Mouse (Mus musculus) neutrophil, adult 5-6 weeks (primary cell): ENCODE results near the gene Mcpt1. TPM values are rescaled to one million over a fixed set of nuclear protein-coding genes. Genes with fewer than 3 reads are reported as not detected.
"Not testable (repeated sequence)": the region's sequence is repeated elsewhere in the genome, so short reads cannot be mapped to it uniquely, and the experiment has no call there.

Source experiments
- ATAC-seq: fragments of 151-379, 151-347 bp; 2 replicates; pipeline ENCODE4 v1.8.0; 2017; ENCODE audit warnings: mild to moderate bottlenecking, moderate TSS enrichment; ENCODE audit not compliant: insufficient number of reproducible peaks, poor library complexity, low FRiP score, severe bottlenecking; ENCODE audit errors: extremely low read depth
- total RNA-seq: library from RNA; stranded (forward); fragments of 200-1000 nt; gene quantifications from 2 replicates; pipeline ENCODE4 v1.2.3, GENCODE M21; 2017

Gene Mcpt1
- total RNA-seq: not detected in 2 replicates

GRCm38 (mm10) chr14:56017671-56018070 lies at the start of gene Mcpt1:
TSS of gene Mcpt1 (plus strand) at chr14:56017971.
- ATAC-seq: not testable (repeated sequence)

GRCm38 (mm10) chr14:55987464-55987863 lies 30.3 kb upstream of the Mcpt1 start:
- ATAC-seq: not testable (repeated sequence)

GRCm38 (mm10) chr14:56013147-56013546 lies 4.6 kb upstream of the Mcpt1 start:
- no peak for ATAC-seq

GRCm38 (mm10) chr14:56013924-56014323 lies 3.8 kb upstream of the Mcpt1 start:
- ATAC-seq: no peak

- ATAC-seq: no peak
These were observed 1.7 kb downstream of the Mcpt1 start for GRCm38 (mm10) chr14:56019446-56019845.

- not testable (repeated sequence) for ATAC-seq
These were observed 3.5 kb downstream of the Mcpt1 start for GRCm38 (mm10) chr14:56021305-56021704.

GRCm38 (mm10) chr14:56030395-56030794 lies 12.6 kb downstream of the Mcpt1 start, which contains the start of gene Mcpt9:
TSS of gene Mcpt9 (minus strand) at chr14:56030495.
- not testable (repeated sequence) for ATAC-seq

GRCm38 (mm10) chr14:56034433-56034832 lies 16.7 kb downstream of the Mcpt1 start:
- ATAC-seq: no peak

- not testable (repeated sequence) for ATAC-seq
These were observed 24.0 kb downstream of the Mcpt1 start, which contains the start of gene Mcpt2 for GRCm38 (mm10) chr14:56041792-56042191. TSS of gene Mcpt2 (plus strand) at chr14:56042041.

GRCm38 (mm10) chr14:56055408-56055807 lies 37.6 kb downstream of the Mcpt1 start:
- no peak for ATAC-seq

- ATAC-seq: no peak
These were observed 40.0 kb downstream of the Mcpt1 start for GRCm38 (mm10) chr14:56057722-56058121.

- not testable (repeated sequence) for ATAC-seq
These were observed 44.4 kb downstream of the Mcpt1 start, which contains the start of gene Mcpt4 for GRCm38 (mm10) chr14:56062213-56062612. TSS of gene Mcpt4 (minus strand) at chr14:56062313.

Other genes starting within 250 kb of the Mcpt1 start
- 0.49 TPM in 1 of 2 replicates, not detected in the other for gene Adcy4, start 233.9 kb upstream of the Mcpt1 start, total RNA-seq
- gene Ripk3, start 229.1 kb upstream of the Mcpt1 start, total RNA-seq: 17.3 and 30.9 TPM in 2 replicates
- gene Nfatc4, start 194.8 kb upstream of the Mcpt1 start, total RNA-seq: not detected in 2 replicates
- gene Nynrin, start 164.0 kb upstream of the Mcpt1 start, total RNA-seq: 0.23 and 0.25 TPM in 2 replicates
- 0.37 TPM in 1 of 2 replicates, not detected in the other for gene Cbln3, start 133.6 kb upstream of the Mcpt1 start, total RNA-seq
- 157 and 158 TPM in 2 replicates for gene Khnyn, start 133.0 kb upstream of the Mcpt1 start, total RNA-seq
- gene Sdr39u1, start 117.7 kb upstream of the Mcpt1 start, total RNA-seq: 9.7 and 16.3 TPM in 2 replicates
- 0.37 and 2.1 TPM in 2 replicates for gene Cma1, start 73.3 kb upstream of the Mcpt1 start, total RNA-seq
- gene Cma2, start 67.0 kb upstream of the Mcpt1 start, total RNA-seq: not detected in 2 replicates
- not detected in 2 replicates for gene Mcpt9, start 12.5 kb downstream of the Mcpt1 start, total RNA-seq
- not detected in 2 replicates for gene Mcpt2, start 24.1 kb downstream of the Mcpt1 start, total RNA-seq
- gene Mcpt4, start 44.3 kb downstream of the Mcpt1 start, total RNA-seq: not detected in 2 replicates
- gene Mcpt8, start 67.3 kb downstream of the Mcpt1 start, total RNA-seq: 0.58 TPM in 1 of 2 replicates, not detected in the other
- not detected in 2 replicates for gene Ctsg, start 84.6 kb downstream of the Mcpt1 start, total RNA-seq
- not detected in 2 replicates for gene Gzme, start 102.7 kb downstream of the Mcpt1 start, total RNA-seq
- not detected in 2 replicates for gene Gzmd, start 114.6 kb downstream of the Mcpt1 start, total RNA-seq
- not detected in 2 replicates for gene Gzmg, start 141.6 kb downstream of the Mcpt1 start, total RNA-seq
- not detected in 2 replicates for gene Gzmn, start 156.6 kb downstream of the Mcpt1 start, total RNA-seq
- not detected in 2 replicates for gene Gzmf, start 193.4 kb downstream of the Mcpt1 start, total RNA-seq
- gene Gzmc, start 216.7 kb downstream of the Mcpt1 start, total RNA-seq: not detected in 2 replicates
- gene Gzmb, start 244.3 kb downstream of the Mcpt1 start, total RNA-seq: 1.2 and 3.1 TPM in 2 replicates